Mouse (Mus musculus) megakaryocyte, embryonic 14.5 days (primary cell): ENCODE measurements around the gene Tbc1d2. TPM values are rescaled to one million over a fixed set of nuclear protein-coding genes. Genes with fewer than 3 reads are reported as not detected.
A peak's percentile ranks its signal among the peaks of the same experiment; 100 is the strongest.
"Not testable (repeated sequence)": the region's sequence is repeated elsewhere in the genome, so short reads cannot be mapped to it uniquely, and the experiment has no call there.

Experiments used
- H3K27me3 ChIP-seq: replicated peaks from 2 replicates; pipeline ENCODE3; 2012; ENCODE audit warnings: inconsistent platforms
- H3K36me3 ChIP-seq: replicated peaks from 2 replicates; pipeline ENCODE3; 2012; ENCODE audit warnings: low read length, inconsistent platforms, mixed read lengths
- H3K4me1 ChIP-seq: 2 replicates; pipeline ENCODE4 v1.6.1; 2012; ENCODE audit warnings: inconsistent platforms
- H3K4me3 ChIP-seq: replicated peaks from 2 replicates; pipeline ENCODE3; 2012; ENCODE audit warnings: moderate library complexity, mild to moderate bottlenecking, inconsistent platforms
- H3K9me3 ChIP-seq: 2 replicates; pipeline ENCODE4 v1.6.1; 2012; ENCODE audit warnings: inconsistent platforms
- FLI1 ChIP-seq: IDR thresholded peaks from 2 replicates; pipeline ENCODE4 v1.6.1; 2012; ENCODE audit warnings: low read length, inconsistent platforms, mixed read lengths
- GATA1 ChIP-seq: IDR thresholded peaks from 3 replicates; pipeline ENCODE4 v1.6.1; 2012; ENCODE audit warnings: mixed read lengths, low read length, inconsistent platforms, borderline replicate concordance
- polyA plus RNA-seq: library from polyadenylated mRNA; stranded (reverse); fragments of >175 nt; gene quantifications from 2 replicates; pipeline ENCODE4 v1.2.3, GENCODE M21; 2012; ENCODE audit warnings: low replicate concordance; ENCODE audit not compliant: insufficient read depth

Gene Tbc1d2
- polyA plus RNA-seq, 1 experiment = 4.5 TPM

GRCm38 (mm10) chr4:46591833-46592520 lies 58.0 kb downstream of the Tbc1d2 start:
- Histone ChIP-seq H3K4me3 (peak overlapping the region; percentile 56), H3K9me3 (no peaks in the 10 kb centered on the region), H3K4me1 (peaks cover 80% of the 10 kb centered on the region), H3K36me3 (peaks cover 5% of the 10 kb centered on the region), H3K27me3 (no peaks in the 10 kb centered on the region)
- TF ChIP-seq FLI1 (no peak), GATA1 (no peak)

GRCm38 (mm10) chr4:46590810-46591209 lies 59.2 kb downstream of the Tbc1d2 start:
- Histone ChIP-seq H3K9me3 (no peaks in the 10 kb centered on the region), H3K4me3 (no peak overlapping the region), H3K4me1 (peaks cover 82% of the 10 kb centered on the region), H3K36me3 (peaks cover 5% of the 10 kb centered on the region), H3K27me3 (no peaks in the 10 kb centered on the region)
- TF ChIP-seq GATA1 (no peak), FLI1 (no peak)

GRCm38 (mm10) chr4:46589946-46590684 lies 59.9 kb downstream of the Tbc1d2 start:
- TF ChIP-seq FLI1 (no peak), GATA1 (no peak)
- no peaks in the 10 kb centered on the region for H3K27me3 ChIP-seq
- peak overlapping the region; percentile 85 for H3K4me3 ChIP-seq
- peaks cover 85% of the 10 kb centered on the region for H3K4me1 ChIP-seq
- H3K36me3 ChIP-seq = peaks cover 5% of the 10 kb centered on the region
- no peaks in the 10 kb centered on the region for H3K9me3 ChIP-seq

GRCm38 (mm10) chr4:46589151-46589550 lies 60.9 kb downstream of the Tbc1d2 start:
- Histone ChIP-seq H3K36me3 (peaks cover 5% of the 10 kb centered on the region), H3K9me3 (no peaks in the 10 kb centered on the region), H3K4me1 (peaks cover 87% of the 10 kb centered on the region), H3K27me3 (no peaks in the 10 kb centered on the region), H3K4me3 (peak overlapping the region; percentile 0)
- TF ChIP-seq FLI1 (no peak), GATA1 (no peak)

- no peak for TF ChIP-seq FLI1
- no peak for TF ChIP-seq GATA1
Measured at GRCm38 (mm10) chr4:46586473-46586872, 63.5 kb downstream of the Tbc1d2 start.

GRCm38 (mm10) chr4:46585811-46586190 lies 64.2 kb downstream of the Tbc1d2 start:
- H3K9me3 ChIP-seq = no peaks in the 10 kb centered on the region
- H3K4me3 ChIP-seq = peak overlapping the region; percentile 74
- TF ChIP-seq FLI1 = no peak
- TF ChIP-seq GATA1 = no peak
- H3K27me3 ChIP-seq = no peaks in the 10 kb centered on the region
- H3K36me3 ChIP-seq = no peaks in the 10 kb centered on the region
- peaks cover 54% of the 10 kb centered on the region for H3K4me1 ChIP-seq

More at GRCm38 (mm10) chr4:46586473-46586872, 63.5 kb downstream of the Tbc1d2 start:
- H3K27me3 ChIP-seq = no peaks in the 10 kb centered on the region
- H3K9me3 ChIP-seq = no peaks in the 10 kb centered on the region
- no peak overlapping the region for H3K4me3 ChIP-seq
- H3K36me3 ChIP-seq = no peaks in the 10 kb centered on the region
- peaks cover 61% of the 10 kb centered on the region for H3K4me1 ChIP-seq

- Histone ChIP-seq H3K27me3 (no peaks in the 10 kb centered on the region), H3K36me3 (no peaks in the 10 kb centered on the region), H3K4me1 (peaks cover 48% of the 10 kb centered on the region), H3K9me3 (no peaks in the 10 kb centered on the region), H3K4me3 (peak overlapping the region; percentile 74)
- TF ChIP-seq GATA1 (no peak), FLI1 (no peak)
Measured at GRCm38 (mm10) chr4:46585041-46585810, 64.8 kb downstream of the Tbc1d2 start.

GRCm38 (mm10) chr4:46584536-46584935 lies 65.5 kb downstream of the Tbc1d2 start:
- not testable (repeated sequence) for H3K9me3 ChIP-seq, H3K4me3 ChIP-seq, H3K36me3 ChIP-seq, H3K27me3 ChIP-seq
- H3K4me1 ChIP-seq = peaks cover 41% of the 10 kb centered on the region

GRCm38 (mm10) chr4:46584084-46584483 lies 65.9 kb downstream of the Tbc1d2 start:
- H3K36me3 ChIP-seq, H3K27me3 ChIP-seq, H3K4me3 ChIP-seq, H3K9me3 ChIP-seq: not testable (repeated sequence)
- peaks cover 37% of the 10 kb centered on the region for H3K4me1 ChIP-seq

- H3K4me3 ChIP-seq, H3K27me3 ChIP-seq, H3K9me3 ChIP-seq, H3K36me3 ChIP-seq: not testable (repeated sequence)
- peaks cover 23% of the 10 kb centered on the region for H3K4me1 ChIP-seq
Measured at GRCm38 (mm10) chr4:46582024-46582423, 68.0 kb downstream of the Tbc1d2 start.

GRCm38 (mm10) chr4:46581577-46581976 lies 68.4 kb downstream of the Tbc1d2 start:
- H3K27me3 ChIP-seq, H3K9me3 ChIP-seq, H3K4me3 ChIP-seq: not testable (repeated sequence)

GRCm38 (mm10) chr4:46580799-46581243 lies 69.2 kb downstream of the Tbc1d2 start:
- H3K36me3 ChIP-seq, H3K27me3 ChIP-seq, H3K9me3 ChIP-seq, H3K4me3 ChIP-seq: not testable (repeated sequence)
- peaks cover 11% of the 10 kb centered on the region for H3K4me1 ChIP-seq

More at GRCm38 (mm10) chr4:46581577-46581976, 68.4 kb downstream of the Tbc1d2 start:
- H3K4me1 ChIP-seq = peaks cover 19% of the 10 kb centered on the region
- not testable (repeated sequence) for H3K36me3 ChIP-seq

- H3K36me3 ChIP-seq, H3K27me3 ChIP-seq, H3K9me3 ChIP-seq, H3K4me3 ChIP-seq: not testable (repeated sequence)
- peaks cover 11% of the 10 kb centered on the region for H3K4me1 ChIP-seq
Measured at GRCm38 (mm10) chr4:46578796-46579346, 71.1 kb downstream of the Tbc1d2 start.
